Mouse (Mus musculus) erythroid progenitor cell, adult 5-6 weeks (primary cell): ENCODE results near the gene Sirt4. TPM values are rescaled to one million over a fixed set of nuclear protein-coding genes. Genes with fewer than 3 reads are reported as not detected.

Experiments
- ATAC-seq: replicated peaks from 2 replicates; pipeline ENCODE4 v1.8.0; 2016; ENCODE audit warnings: moderate number of reproducible peaks, mild to moderate bottlenecking, moderate TSS enrichment, inconsistent platforms; ENCODE audit not compliant: poor library complexity, low FRiP score, severe bottlenecking
- total RNA-seq, 2 experiments: library from RNA; stranded (forward) in 1 of 2; stranded (reverse) in 1 of 2; fragments of 150-400 nt in 1 of 2; fragments of 186-747, 209-891 nt in 1 of 2; gene quantifications; 2 replicates each; pipeline versions ENCODE4 v1.2.3 to v1.2.4; 2015 to 2017; ENCODE audit warnings: low replicate concordance in 2 of 2

The Sirt4 gene
- total RNA-seq, 2 experiments from 2014 or later, result not detected

DNA sequence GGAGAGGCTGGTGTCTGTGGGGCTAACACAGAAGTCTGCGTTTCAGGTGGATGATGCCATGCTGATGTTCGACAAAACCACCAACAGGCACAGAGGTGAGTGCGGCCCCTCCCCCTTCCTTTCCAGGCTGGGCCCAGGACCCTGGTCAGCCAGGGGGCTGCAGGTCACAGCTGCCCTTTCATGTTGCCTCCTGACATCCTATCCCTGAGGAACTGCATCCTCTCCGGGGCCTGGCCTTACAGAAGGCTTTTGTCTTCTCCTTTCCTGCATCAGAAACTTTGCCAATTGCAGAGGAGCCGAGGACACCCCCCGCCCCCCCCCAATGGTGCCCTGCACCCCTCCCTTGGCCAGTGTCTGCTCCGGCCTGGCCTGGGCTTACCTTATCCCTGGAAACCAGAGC lies 45.9 kb downstream of the Sirt4 start:
- ATAC-seq, result no peak

DNA sequence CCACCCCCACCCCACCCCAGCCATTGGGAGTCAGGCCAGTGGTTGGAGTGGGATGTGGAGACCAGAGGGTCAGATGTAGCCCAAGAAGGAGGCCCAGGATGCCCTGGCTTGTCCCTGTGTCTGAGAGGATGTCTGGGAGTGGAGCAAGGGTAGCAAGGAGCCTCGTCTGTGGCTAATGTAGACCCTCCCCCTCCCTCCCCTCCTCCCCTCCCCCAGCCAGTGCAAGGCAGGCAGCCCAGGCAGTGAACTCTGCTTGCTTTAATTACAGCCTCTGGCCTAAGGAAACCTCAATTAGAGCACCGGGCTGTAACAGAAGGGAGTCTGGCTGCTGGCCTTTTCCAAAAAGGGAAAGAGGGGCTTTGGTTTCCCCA lies 46.6 kb downstream of the Sirt4 start:
- no peak for ATAC-seq

DNA sequence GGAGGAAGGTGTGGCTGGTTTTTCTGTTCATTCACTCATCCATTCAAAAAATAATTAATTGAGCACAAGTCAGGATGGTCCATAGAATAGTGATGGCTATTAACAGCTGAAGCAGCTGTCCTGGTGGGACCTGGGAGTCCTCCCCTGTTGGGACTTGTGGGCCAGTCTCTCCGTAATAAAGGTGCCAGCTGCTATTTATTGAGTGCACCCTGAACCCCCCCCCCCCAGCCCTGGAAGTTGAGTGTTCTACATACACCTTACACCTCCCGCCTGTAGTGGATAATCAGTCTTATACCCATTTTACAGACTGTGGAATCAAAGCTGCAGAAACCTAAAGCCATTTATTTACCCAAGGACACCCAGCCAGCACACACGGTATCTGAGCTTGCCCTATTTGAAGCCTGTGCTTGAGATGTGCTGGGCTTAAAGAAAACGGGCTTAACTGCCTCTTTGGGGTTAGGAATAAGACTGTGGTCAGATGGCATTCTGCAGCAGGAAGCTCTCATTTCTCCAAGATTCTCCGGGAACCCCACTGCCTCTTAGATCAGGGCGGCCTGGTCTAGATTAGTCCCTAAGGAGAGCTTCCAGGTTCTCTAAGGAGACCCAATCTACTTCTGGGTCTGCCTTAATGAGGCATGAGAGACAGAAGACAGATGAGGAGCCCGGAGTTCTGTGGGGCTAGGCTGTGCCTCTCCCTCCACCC lies 47.1 kb downstream of the Sirt4 start:
- ATAC-seq, result no peak

- ATAC-seq, result no peak
Measured at GRCm38 (mm10) chr5:115436421-115437124, 48.0 kb downstream of the Sirt4 start.

DNA sequence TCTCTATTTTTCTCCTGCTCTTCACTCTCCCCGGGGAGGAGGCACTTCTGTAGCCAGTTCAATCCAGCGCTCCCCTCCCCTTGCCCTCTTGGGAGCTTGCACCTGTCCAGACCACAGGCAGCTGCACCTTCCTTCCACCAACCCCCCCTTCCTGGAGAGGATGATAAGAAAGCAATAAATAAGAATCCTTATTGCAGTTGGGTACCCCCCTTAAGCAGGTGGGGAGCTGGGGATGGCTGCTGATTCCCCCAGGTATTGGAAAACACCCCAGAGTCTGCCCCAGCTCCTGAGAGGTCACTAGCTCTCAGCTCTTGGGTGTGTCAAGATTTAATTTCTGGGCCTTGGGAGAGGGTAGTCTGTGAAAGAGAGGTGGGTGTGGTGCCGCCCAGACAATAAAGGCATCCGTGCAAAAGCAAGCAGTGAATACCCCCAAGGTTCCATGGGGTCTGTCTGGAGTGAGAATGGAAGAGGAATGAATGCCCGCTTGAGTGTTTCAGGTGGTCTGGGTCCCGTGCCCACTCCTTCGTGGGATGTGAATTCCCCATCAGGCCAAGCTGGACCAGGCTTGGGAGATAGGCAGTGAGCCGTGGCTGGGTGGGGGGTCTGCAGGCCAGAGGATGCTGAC lies 48.7 kb downstream of the Sirt4 start:
- no peak for ATAC-seq

DNA sequence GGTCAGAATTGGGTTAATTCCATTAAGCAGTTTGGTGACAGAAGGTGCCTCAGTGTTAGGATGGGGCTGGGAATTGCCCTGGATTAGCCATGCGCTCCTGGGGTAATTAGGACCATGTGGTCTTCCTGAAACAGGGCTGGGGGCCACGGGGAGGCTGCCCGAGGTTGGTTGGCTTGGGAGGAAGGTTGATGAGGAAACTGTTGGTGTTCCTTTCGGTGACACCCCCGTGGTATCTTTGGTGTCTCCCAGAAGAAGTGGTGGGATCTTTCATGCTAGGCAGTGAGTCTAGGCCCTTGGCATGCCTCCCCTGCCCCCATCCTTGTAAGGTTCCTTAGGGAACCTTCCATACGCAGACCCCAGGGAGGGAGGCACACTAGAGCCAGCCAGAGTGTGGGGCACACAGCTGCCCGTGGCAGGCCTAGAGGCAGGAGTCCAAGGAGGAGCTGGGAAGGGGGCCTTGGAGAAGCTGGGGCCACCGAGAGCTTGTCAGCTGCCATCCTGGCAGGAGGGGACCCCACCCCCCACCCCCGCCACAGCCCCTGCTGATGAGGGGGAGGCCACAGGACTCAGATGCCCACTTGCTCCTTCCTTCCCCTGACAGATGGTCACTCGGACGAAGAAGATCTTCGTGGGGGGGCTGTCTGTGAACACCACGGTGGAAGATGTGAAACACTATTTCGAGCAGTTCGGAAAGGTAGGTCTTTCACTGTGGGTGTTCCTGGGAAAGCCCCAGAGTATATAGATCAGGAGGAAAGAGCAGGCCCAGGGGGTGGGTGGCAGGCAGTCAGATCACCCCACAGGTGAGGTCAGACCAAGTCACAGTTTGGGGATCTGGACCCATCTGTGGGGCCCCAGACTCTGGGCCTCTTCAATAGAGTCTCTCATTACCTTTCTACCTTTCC lies 49.4 kb downstream of the Sirt4 start:
- ATAC-seq, result no peak

DNA sequence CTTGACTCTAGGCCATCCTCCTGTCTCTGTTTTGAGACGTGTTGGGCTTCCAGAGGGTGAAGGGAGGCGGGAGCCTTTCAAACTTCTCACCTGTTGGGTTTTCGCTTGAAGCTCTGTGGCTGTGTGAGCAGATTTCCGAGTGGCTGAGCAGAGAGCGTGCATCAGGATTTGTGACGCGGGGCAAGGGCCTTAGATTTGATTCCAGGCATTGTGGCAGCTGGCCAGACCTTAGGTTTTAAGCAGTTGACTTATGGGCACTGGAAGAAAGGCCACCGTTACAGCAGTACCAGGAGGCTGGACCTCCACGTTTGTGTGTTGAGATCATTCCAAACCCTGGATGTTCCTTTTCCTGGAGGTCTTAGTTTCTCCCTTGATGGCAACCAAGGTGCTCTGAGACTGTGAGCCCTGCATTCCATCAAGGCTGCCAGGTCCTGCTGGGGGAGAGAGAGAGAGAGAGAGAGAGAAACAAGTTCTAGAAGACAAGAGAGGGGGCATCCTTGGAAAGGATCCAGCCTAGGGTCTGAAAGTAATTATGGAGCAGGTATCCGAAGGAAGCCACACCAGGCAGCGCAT lies 50.2 kb downstream of the Sirt4 start:
- ATAC-seq, result no peak

DNA sequence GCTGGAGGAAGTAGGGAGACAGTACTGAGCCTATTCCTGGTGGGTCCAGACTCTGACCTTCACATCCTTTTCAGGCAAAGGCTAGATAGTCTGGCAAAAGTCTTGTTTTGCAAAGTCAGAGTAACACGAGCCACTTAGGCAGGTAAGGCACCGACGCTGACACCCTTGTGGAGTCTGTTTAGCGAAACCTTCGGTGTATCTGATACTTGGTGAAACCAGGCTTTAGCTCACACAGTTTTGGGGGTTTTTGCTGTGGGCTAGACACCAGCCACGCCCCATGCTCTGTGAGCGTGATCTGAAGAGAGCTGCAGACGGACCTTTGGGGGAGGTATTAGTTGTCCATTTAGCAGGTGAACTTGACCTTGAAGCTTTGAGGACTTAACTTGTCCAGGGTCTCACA lies 51.3 kb downstream of the Sirt4 start:
- ATAC-seq, result no peak

DNA sequence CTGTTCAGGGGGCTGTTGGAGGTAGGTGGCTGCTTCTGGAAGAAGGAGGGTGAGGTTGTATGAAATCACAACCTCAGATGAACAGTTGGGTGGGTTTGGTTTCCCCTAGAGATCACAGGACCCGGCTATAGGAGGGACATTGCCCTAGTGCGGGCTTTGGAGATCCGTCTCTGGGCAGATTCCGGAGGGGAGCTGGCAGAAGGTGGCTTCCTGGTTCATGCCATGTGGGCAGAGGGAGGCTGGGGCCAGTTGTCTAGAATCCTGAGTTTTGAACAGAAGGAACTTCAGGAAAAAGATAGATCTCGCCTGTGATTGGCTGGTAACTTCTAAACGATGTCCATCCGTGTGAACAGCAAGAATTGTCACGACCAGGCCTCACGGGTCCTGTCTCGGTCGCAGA lies 52.1 kb downstream of the Sirt4 start:
- ATAC-seq, result no peak

GRCm38 (mm10) chr5:115431898-115432259 lies 52.6 kb downstream of the Sirt4 start:
- ATAC-seq, result no peak

GRCm38 (mm10) chr5:115431061-115431897 lies 53.2 kb downstream of the Sirt4 start:
- ATAC-seq, result no peak

DNA sequence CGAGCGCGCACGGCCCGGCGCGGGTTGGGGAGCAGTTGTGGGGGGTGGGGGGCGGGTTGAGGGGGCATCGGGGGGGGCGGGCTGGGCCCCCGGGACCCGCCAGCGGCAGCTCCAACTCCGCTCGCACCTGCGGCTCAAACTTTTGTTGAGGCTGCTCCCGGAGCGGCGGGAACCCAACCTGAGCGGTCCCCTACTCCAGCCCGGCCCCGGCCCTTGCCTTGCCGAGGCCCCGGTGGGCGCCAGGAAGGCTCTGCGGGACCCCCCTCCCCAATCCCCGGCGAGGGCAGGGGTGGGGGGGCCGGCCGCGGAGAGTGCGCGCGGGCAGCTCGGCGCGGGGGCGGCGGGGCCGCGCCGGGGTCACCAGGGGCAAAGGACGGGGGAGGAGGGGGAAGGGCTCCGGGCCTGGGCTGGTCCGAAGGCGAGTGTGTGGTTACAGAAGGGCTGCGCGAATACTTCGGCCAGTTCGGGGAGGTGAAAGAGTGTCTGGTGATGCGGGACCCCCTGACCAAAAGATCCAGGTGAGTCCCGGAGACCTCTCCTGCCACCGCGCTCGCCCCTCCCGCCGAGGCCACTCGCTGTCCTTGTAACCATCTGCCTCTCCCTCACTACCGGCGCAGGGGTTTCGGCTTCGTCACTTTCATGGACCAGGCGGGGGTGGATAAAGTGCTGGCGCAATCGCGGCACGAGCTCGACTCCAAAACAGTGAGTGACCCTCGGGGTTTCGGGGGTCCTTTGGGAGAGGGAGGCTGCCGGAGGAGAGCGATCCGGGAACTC lies 54.2 kb downstream of the Sirt4 start:
- ATAC-seq, result no peak

DNA sequence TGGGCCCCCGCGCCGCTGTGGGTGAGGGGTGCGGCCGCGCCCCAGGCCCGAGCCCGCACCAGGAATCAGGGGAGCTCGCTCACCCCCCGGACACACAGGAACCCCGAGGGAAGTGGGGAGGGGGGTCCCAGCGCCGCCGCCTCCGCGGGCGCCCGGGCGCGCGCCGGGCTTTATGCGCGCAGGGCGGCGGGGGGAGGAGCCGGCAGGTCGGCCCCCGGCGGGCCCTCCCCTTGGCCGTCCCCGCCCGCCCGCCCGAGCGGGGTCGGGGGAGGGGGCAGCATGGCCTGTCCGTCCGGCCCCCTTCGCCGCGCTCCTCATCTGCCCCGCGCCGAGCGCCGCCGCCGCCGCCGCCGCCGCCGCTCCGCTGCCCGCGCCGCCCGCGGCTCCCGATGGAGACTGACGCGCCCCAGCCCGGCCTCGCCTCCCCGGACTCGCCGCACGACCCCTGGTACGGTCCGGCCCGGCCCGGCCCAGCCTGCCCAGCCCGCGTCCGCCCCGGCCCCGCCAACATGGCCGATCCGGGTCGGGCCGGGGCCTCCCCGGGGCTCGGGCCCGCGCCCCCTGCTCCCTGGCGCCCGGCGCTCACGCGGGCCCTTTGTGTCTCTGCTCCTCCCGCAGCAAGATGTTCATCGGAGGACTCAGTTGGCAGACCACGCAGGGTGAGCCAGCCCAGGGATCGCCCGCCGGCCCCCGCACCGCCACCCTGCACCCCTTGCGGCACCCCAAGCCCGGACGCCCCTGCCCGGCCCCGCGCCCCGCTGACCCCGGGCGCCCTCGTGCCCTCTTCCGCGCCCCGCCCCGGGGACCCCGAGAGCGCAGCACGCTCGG lies 55.0 kb downstream of the Sirt4 start, which contains the start of gene Msi1:
Gene Msi1, plus strand, starts transcription at position 241 of the 828 bp plus-strand sequence.
- no peak for ATAC-seq

- no peak for ATAC-seq
Measured at GRCm38 (mm10) chr5:115428831-115429358, 55.6 kb downstream of the Sirt4 start.
